Mouse (Mus musculus) MEL (cell line): ENCODE data around the gene Map2k4. TPM values are rescaled to one million over a fixed set of nuclear protein-coding genes. Genes with fewer than 3 reads are reported as not detected.

Experiments used
- DNase-seq: peaks from one replicate; pipeline ENCODE4 v3.0.0; 2011; ENCODE audit warnings: low read depth, low spot score
- H3K27ac ChIP-seq: 2 replicates; pipeline ENCODE4 v1.5.1; 2012; ENCODE audit warnings: low read depth, mild to moderate bottlenecking, control low read depth, low read length, moderate library complexity; ENCODE audit not compliant: control insufficient read depth
- H3K27me3 ChIP-seq, 2 experiments: fragments of 150-350 bp in 1 of 2; sonication (generic) in 1 of 2; 2 replicates each; pipeline ENCODE4 v1.6.1; 2012; ENCODE audit warnings: low read length in 2 of 2, mild to moderate bottlenecking in 2 of 2, improper control_type of control experiment in 1 of 2, moderate library complexity in 1 of 2; ENCODE audit not compliant: insufficient read depth in 2 of 2, control insufficient read depth in 1 of 2
- H3K36me3 ChIP-seq, 2 experiments: 2 replicates each; pipeline ENCODE4 v1.6.1; 2012 to 2014; ENCODE audit warnings: low read length in 2 of 2, improper control_type of control experiment in 1 of 2, inconsistent platforms in 1 of 2, mild to moderate bottlenecking in 1 of 2; ENCODE audit not compliant: insufficient read depth in 2 of 2, control insufficient read depth in 1 of 2
- H3K4me1 ChIP-seq, 2 experiments: fragments of 150-350 bp in 1 of 2; sonication (generic) in 1 of 2; 2 replicates each; pipeline ENCODE4 v1.6.1; 2012; ENCODE audit warnings: low read length in 2 of 2, improper control_type of control experiment in 1 of 2, mild to moderate bottlenecking in 1 of 2; ENCODE audit not compliant: insufficient read depth in 2 of 2, control insufficient read depth in 1 of 2
- H3K4me3 ChIP-seq, 2 experiments: fragments of 150-350 bp in 1 of 2; sonication (generic) in 1 of 2; 2 replicates each; pipeline ENCODE4 v1.5.1; 2012; ENCODE audit warnings: low read depth in 2 of 2, low read length in 2 of 2, mild to moderate bottlenecking in 2 of 2, moderate library complexity in 2 of 2, control low read depth in 1 of 2, improper control_type of control experiment in 1 of 2; ENCODE audit not compliant: control insufficient read depth in 1 of 2, insufficient read depth in 1 of 2
- H3K79me2 ChIP-seq: 2 replicates; pipeline ENCODE4 v1.6.1; 2012; ENCODE audit warnings: mild to moderate bottlenecking, low read length, moderate library complexity; ENCODE audit not compliant: control insufficient read depth, poor library complexity, insufficient read depth
- H3K9ac ChIP-seq: 2 replicates; pipeline ENCODE4 v1.6.1; 2012; ENCODE audit warnings: low read depth, mild to moderate bottlenecking, control low read depth, low read length, moderate library complexity; ENCODE audit not compliant: control insufficient read depth, poor library complexity, severe bottlenecking
- H3K9me3 ChIP-seq: fragments of 150-350 bp; sonication (generic); replicated peaks from 2 replicates; pipeline ENCODE4 v1.6.1; 2012; ENCODE audit warnings: mild to moderate bottlenecking, low read length, improper control_type of control experiment, moderate library complexity; ENCODE audit not compliant: insufficient read depth
- CHD1 ChIP-seq: IDR thresholded peaks from 2 replicates; pipeline ENCODE4 v1.6.1; 2012; ENCODE audit warnings: low read depth, mild to moderate bottlenecking, inconsistent platforms, low read length, improper control_type of control experiment
- CHD2 ChIP-seq: IDR thresholded peaks from 2 replicates; pipeline ENCODE4 v1.6.1; 2011; ENCODE audit warnings: low read length, improper control_type of control experiment
- ELF1 ChIP-seq: IDR thresholded peaks from 2 replicates; pipeline ENCODE4 v1.6.1; 2014; ENCODE audit warnings: low read depth, mild to moderate bottlenecking, inconsistent platforms, low read length, improper control_type of control experiment, moderate library complexity
- GABPA ChIP-seq: IDR thresholded peaks from 2 replicates; pipeline ENCODE4 v1.6.1; 2012; ENCODE audit warnings: low read depth, mild to moderate bottlenecking, inconsistent platforms, low read length, improper control_type of control experiment, moderate library complexity
- GATA1 ChIP-seq: IDR thresholded peaks from 2 replicates; pipeline ENCODE4 v1.6.1; 2011; ENCODE audit warnings: low read depth, low read length, improper control_type of control experiment
- HCFC1 ChIP-seq: IDR thresholded peaks from 2 replicates; pipeline ENCODE4 v1.6.1; 2012; ENCODE audit warnings: low read depth, mild to moderate bottlenecking, inconsistent platforms, low read length, improper control_type of control experiment, moderate library complexity
- JUND ChIP-seq: IDR thresholded peaks from 2 replicates; pipeline ENCODE4 v1.6.1; 2011; ENCODE audit warnings: low read depth, mild to moderate bottlenecking, improper control_type of control experiment, low read length
- KAT2A ChIP-seq: conservative IDR thresholded peaks from 2 replicates; pipeline ENCODE4 v1.6.1; 2012; ENCODE audit warnings: low read depth, low read length, improper control_type of control experiment, inconsistent platforms
- MAFK ChIP-seq: IDR thresholded peaks from 2 replicates; pipeline ENCODE4 v1.6.1; 2011; ENCODE audit warnings: low read depth, mild to moderate bottlenecking, low read length, improper control_type of control experiment, borderline replicate concordance
- MEF2A ChIP-seq: IDR thresholded peaks from 2 replicates; pipeline ENCODE4 v1.6.1; 2014; ENCODE audit warnings: low read depth, mild to moderate bottlenecking, inconsistent platforms, low read length, improper control_type of control experiment; ENCODE audit not compliant: poor library complexity, insufficient replicate concordance, severe bottlenecking; ENCODE audit errors: extremely low read depth
- MXI1 ChIP-seq: IDR thresholded peaks from 2 replicates; pipeline ENCODE4 v1.6.1; 2011; ENCODE audit warnings: mild to moderate bottlenecking, low read depth, low read length, improper control_type of control experiment
- MYC ChIP-seq: IDR thresholded peaks from 2 replicates; pipeline ENCODE4 v1.6.1; 2011; ENCODE audit warnings: low read depth, mild to moderate bottlenecking, low read length, improper control_type of control experiment, moderate library complexity
- NRF1 ChIP-seq: IDR thresholded peaks from 2 replicates; pipeline ENCODE4 v1.6.1; 2014; ENCODE audit warnings: low read depth, mild to moderate bottlenecking, inconsistent platforms, low read length, improper control_type of control experiment, moderate library complexity; ENCODE audit not compliant: poor library complexity, insufficient read depth, severe bottlenecking
- SIN3A ChIP-seq: IDR thresholded peaks from 2 replicates; pipeline ENCODE4 v1.6.1; 2012; ENCODE audit warnings: low read length, improper control_type of control experiment, inconsistent platforms
- SMC3 ChIP-seq: IDR thresholded peaks from 2 replicates; pipeline ENCODE4 v1.6.1; 2011; ENCODE audit warnings: low read depth, low read length, improper control_type of control experiment
- TAL1 ChIP-seq: IDR thresholded peaks from 2 replicates; pipeline ENCODE4 v1.6.1; 2012; ENCODE audit warnings: mild to moderate bottlenecking, inconsistent platforms, low read length, moderate library complexity, mixed read lengths
- TBP ChIP-seq: IDR thresholded peaks from 2 replicates; pipeline ENCODE4 v1.8.0; 2011; ENCODE audit warnings: low read depth, low read length, improper control_type of control experiment
- TCF12 ChIP-seq: IDR thresholded peaks from 2 replicates; pipeline ENCODE4 v1.6.1; 2014; ENCODE audit warnings: low read depth, mild to moderate bottlenecking, inconsistent platforms, low read length, improper control_type of control experiment, moderate library complexity
- USF2 ChIP-seq, 2 experiments: IDR thresholded peaks; 2 replicates each; pipeline ENCODE4 v1.6.1; 2011 to 2012; ENCODE audit warnings: improper control_type of control experiment in 2 of 2, low read length in 2 of 2, borderline replicate concordance in 1 of 2, inconsistent platforms in 1 of 2, low read depth in 1 of 2, mild to moderate bottlenecking in 1 of 2; ENCODE audit not compliant: insufficient read depth in 1 of 2
- ZKSCAN1 ChIP-seq: IDR thresholded peaks from 2 replicates; pipeline ENCODE4 v1.6.1; 2012; ENCODE audit warnings: low read depth, mild to moderate bottlenecking, inconsistent platforms, low read length, improper control_type of control experiment, moderate library complexity
- polyA plus RNA-seq, 2 experiments: library from polyadenylated mRNA; stranded (reverse) in 1 of 2; unstranded in 1 of 2; fragments of >175 nt in 1 of 2; fragments of >200 nt in 1 of 2; gene quantifications; 2 replicates each; pipeline versions ENCODE4 v1.2.1 to v1.2.4; 2012; ENCODE audit warnings: low replicate concordance in 2 of 2, low read depth in 1 of 2; ENCODE audit not compliant: insufficient read length in 2 of 2, insufficient read depth in 1 of 2, missing spikeins in 1 of 2
- total RNA-seq: library from RNA; depleted of rRNA; stranded (reverse); fragments of 300-350 nt; gene quantifications from 2 replicates; pipeline ENCODE4 v1.2.3, GENCODE M21; 2012

Gene Map2k4
- total and polyA plus RNA-seq, 3 experiments = 20.0 to 70.7 (median 21.8) TPM

- no peak for DNase-seq
- Histone ChIP-seq H3K4me1 (peaks cover 14 to 25% of the 10 kb centered on the region in 2 experiments), H3K36me3 (peaks cover 0 to 24% of the 10 kb centered on the region in 2 experiments; a peak in 2 of 4 replicates), H3K79me2 (no peaks in the 10 kb centered on the region), H3K27ac (peak overlapping the region; percentile 26), H3K4me3 (no peak overlapping the region), H3K9me3 (no peaks in the 10 kb centered on the region), H3K9ac (no peak overlapping the region), H3K27me3 (peaks cover 0 to 2% of the 10 kb centered on the region in 2 experiments; a peak in 1 of 4 replicates)
- TF ChIP-seq HCFC1 (no peak), TAL1 (no peak), ELF1 (no peak), MXI1 (no peak), NRF1 (no peak), JUND (no peak), GABPA (no peak), TCF12 (no peak), MYC (no peak), CHD1 (no peak)
Observed at GRCm38 (mm10) chr11:65649469-65649868, 138.6 kb downstream of the Map2k4 start.

DNA sequence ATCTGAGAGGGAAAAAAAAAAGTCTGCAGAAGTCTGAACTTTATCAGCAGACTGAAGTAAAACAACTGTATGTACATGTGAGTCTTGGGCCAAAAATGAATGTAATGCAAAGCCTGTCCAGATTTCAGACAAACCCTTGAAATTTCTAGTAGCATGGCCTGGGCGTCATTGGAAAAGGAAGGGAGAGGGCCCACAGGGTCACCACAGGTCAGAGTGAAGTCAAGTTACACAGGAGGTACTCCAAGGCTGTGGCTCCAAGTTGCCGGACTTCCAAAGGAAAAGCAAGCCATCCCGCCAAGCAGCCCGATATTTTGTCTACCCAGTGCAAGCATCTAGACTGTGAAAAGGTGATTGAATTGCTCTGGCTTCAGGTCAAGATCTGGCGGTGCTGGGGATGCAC, 141.8 kb downstream of the Map2k4 start:
- Histone ChIP-seq H3K27me3 (peaks cover 0 to 2% of the 10 kb centered on the region in 2 experiments; a peak in 1 of 4 replicates), H3K36me3 (peaks cover 0 to 16% of the 10 kb centered on the region in 2 experiments; a peak in 2 of 4 replicates), H3K4me3 (no peak overlapping the region), H3K79me2 (no peaks in the 10 kb centered on the region), H3K9me3 (no peaks in the 10 kb centered on the region), H3K9ac (no peak overlapping the region), H3K4me1 (peaks cover 12 to 18% of the 10 kb centered on the region in 2 experiments), H3K27ac (no peak overlapping the region)
- TF ChIP-seq ZKSCAN1 (no peak), SMC3 (no peak), KAT2A (no peak), MAFK (no peak), USF2 (IDR thresholded peaks at IDR 0.05; ENCODE audit: borderline replicate concordance in 1 of 2, insufficient read depth in 1 of 2, low read depth in 1 of 2, low read length in 2 of 2) (no peak), CHD2 (no peak), MEF2A (no peak), TBP (no peak), GATA1 (no peak), JUND (no peak), SIN3A (no peak)
- no peak for DNase-seq
